Mouse (Mus musculus): ENCODE measurements around the gene Parp3. TPM values are rescaled to one million over a fixed set of nuclear protein-coding genes. Genes with fewer than 3 reads are reported as not detected.
A peak's percentile ranks its signal among the peaks of the same experiment; 100 is the strongest.
"Not testable (repeated sequence)": the region's sequence is repeated elsewhere in the genome, so short reads cannot be mapped to it uniquely, and the experiment has no call there.

Parp3 gene
- 0.86 and 3.6 TPM in 2 replicates for polyA plus RNA-seq (2015; fragmentation: Nextera tagmentation; extraction: Ambion mirVana)

- peaks cover 44% of the 10 kb centered on the region for H3K4me1 ChIP-seq
- ATAC-seq (ENCODE audit: low FRiP score), result peak; percentile 97
- H3K27ac ChIP-seq (replicated peaks), result peak within 1 kb of the TSS; percentile 43
- H3K9me3 ChIP-seq (replicated peaks), result no peaks in the 10 kb centered on the region
- peak within 1 kb of the TSS; percentile 89 for H3K4me3 ChIP-seq (replicated peaks)
- H3K4me2 ChIP-seq, result peak within 1 kb of the TSS; percentile 96
- no peaks in the 10 kb centered on the region for H3K27me3 ChIP-seq (replicated peaks)
- H3K9ac ChIP-seq (replicated peaks), result peak within 1 kb of the TSS; percentile 62
- H3K36me3 ChIP-seq, result peaks cover 16% of the 10 kb centered on the region
- under 1% methylated on average over 41 of the region's 41 CpGs for WGBS
Measured at GRCm38 (mm10) chr9:106476924-106477484, at the start of gene Parp3. TSS of gene Parp3 (minus strand) at chr9:106476949.

GRCm38 (mm10) chr9:106519909-106520308 is 43.2 kb upstream of the Parp3 start:
- WGBS, result 75% methylated on average over 8 of the region's 8 CpGs
- no peaks in the 10 kb centered on the region for H3K4me1 ChIP-seq
- H3K27me3 ChIP-seq (replicated peaks), result no peaks in the 10 kb centered on the region
- no peaks in the 10 kb centered on the region for H3K9me3 ChIP-seq (replicated peaks)
- ATAC-seq (ENCODE audit: low FRiP score), result no peak
- no peaks in the 10 kb centered on the region for H3K36me3 ChIP-seq
- H3K27ac ChIP-seq (replicated peaks), result no peak overlapping the region
- H3K4me3 ChIP-seq (replicated peaks), result no peak overlapping the region
- H3K9ac ChIP-seq (replicated peaks), result no peak overlapping the region
- no peak overlapping the region for H3K4me2 ChIP-seq

DNA sequence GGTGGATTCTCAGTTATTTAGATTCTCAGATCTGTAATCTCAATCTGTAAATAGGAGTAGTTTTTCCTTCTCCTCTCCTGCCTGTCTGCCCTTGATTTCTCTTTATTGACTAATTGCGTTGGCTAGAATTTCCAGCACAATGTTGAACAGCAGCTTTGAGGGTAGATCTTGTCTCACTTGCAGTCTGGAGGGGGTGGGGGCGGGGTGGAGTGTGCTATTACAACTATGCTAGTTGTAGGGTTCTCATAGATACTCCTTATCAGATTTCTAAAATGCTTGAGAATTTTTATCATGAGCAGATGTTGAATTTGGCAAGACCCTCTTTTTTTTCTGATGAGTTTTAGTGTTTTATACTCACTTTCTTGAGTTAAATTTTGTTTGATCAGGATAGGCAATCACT is 42.7 kb upstream of the Parp3 start:
- no peaks in the 10 kb centered on the region for H3K36me3 ChIP-seq
- H3K27ac ChIP-seq (replicated peaks), result no peak overlapping the region
- H3K4me2 ChIP-seq, result no peak overlapping the region
- H3K4me3 ChIP-seq (replicated peaks), result no peak overlapping the region
- no peaks in the 10 kb centered on the region for H3K4me1 ChIP-seq
- WGBS, result 75% methylated on average over 2 of the region's 2 CpGs
- no peaks in the 10 kb centered on the region for H3K9me3 ChIP-seq (replicated peaks)
- H3K27me3 ChIP-seq (replicated peaks), result no peaks in the 10 kb centered on the region
- ATAC-seq (ENCODE audit: low FRiP score), result no peak
- no peak overlapping the region for H3K9ac ChIP-seq (replicated peaks)

DNA sequence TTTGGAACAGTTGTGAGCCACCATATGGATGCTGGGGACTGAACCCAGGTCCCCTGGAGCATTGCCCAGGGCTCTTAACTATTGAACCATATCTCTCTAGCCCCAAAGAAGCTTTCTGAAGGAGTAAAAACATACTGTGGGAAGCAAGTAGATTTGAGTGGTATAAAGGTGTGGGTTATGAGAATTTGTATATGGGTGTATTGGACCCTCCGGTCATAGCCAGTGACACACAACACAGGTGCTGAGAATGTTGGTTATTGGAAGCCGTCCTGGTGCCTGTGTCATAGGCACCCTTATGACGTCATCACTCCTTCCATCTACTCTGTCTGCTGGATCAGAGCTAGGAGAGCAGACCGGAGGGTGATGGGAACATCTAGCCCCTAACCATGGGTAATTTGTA is 37.5 kb upstream of the Parp3 start, which contains the start of gene Iqcf5:
Iqcf5 (plus strand) TSS at position 301 of the 400 bp plus-strand sequence.
- no peak within 1 kb of the TSS for H3K27ac ChIP-seq (replicated peaks)
- ATAC-seq (ENCODE audit: low FRiP score), result no peak
- no peaks in the 10 kb centered on the region for H3K9me3 ChIP-seq (replicated peaks)
- no peaks in the 10 kb centered on the region for H3K27me3 ChIP-seq (replicated peaks)
- no peak within 1 kb of the TSS for H3K4me3 ChIP-seq (replicated peaks)
- no peaks in the 10 kb centered on the region for H3K36me3 ChIP-seq
- no peak within 1 kb of the TSS for H3K4me2 ChIP-seq
- H3K9ac ChIP-seq (replicated peaks), result no peak within 1 kb of the TSS
- 88% methylated on average over 4 of the region's 4 CpGs for WGBS
- H3K4me1 ChIP-seq, result no peaks in the 10 kb centered on the region

DNA sequence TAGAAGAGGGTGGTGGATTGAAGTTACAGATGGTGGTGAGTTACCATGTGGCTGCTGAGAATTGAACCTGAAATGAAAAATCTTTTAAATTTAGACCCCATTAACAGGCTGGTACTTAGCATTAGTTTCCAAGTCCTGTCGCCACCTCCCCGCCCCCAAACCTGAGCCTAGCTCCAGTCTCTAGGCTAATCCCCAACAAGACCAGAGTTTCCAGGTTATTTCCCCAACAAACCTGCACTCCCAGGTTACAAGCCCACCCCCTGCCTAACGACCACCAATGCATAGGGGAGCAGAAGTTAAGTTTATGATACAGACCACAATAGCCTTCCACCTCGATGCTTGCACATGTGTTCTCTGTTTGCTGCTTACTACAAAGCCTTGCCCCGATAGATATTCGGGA is 36.8 kb upstream of the Parp3 start:
- no peaks in the 10 kb centered on the region for H3K9me3 ChIP-seq (replicated peaks)
- H3K9ac ChIP-seq (replicated peaks), result no peak overlapping the region
- no peaks in the 10 kb centered on the region for H3K36me3 ChIP-seq
- no peak overlapping the region for H3K4me3 ChIP-seq (replicated peaks)
- WGBS, result 73% methylated on average over 6 of the region's 6 CpGs
- H3K27ac ChIP-seq (replicated peaks), result no peak overlapping the region
- H3K4me1 ChIP-seq, result no peaks in the 10 kb centered on the region
- ATAC-seq (ENCODE audit: low FRiP score), result no peak
- H3K27me3 ChIP-seq (replicated peaks), result no peaks in the 10 kb centered on the region
- H3K4me2 ChIP-seq, result no peak overlapping the region

- Histone ChIP-seq H3K4me3 (replicated peaks) (no peak overlapping the region), H3K9me3 (replicated peaks) (no peaks in the 10 kb centered on the region), H3K36me3 (no peaks in the 10 kb centered on the region), H3K9ac (replicated peaks) (no peak overlapping the region), H3K4me2 (no peak overlapping the region), H3K27me3 (replicated peaks) (no peaks in the 10 kb centered on the region), H3K27ac (replicated peaks) (no peak overlapping the region), H3K4me1 (no peaks in the 10 kb centered on the region)
- no peak for ATAC-seq (ENCODE audit: low FRiP score)
- 55% methylated on average over 13 of the region's 13 CpGs for WGBS
Measured at GRCm38 (mm10) chr9:106512729-106513450, 36.1 kb upstream of the Parp3 start.

- Histone ChIP-seq H3K4me3 (replicated peaks) (no peak overlapping the region), H3K9me3 (replicated peaks) (no peaks in the 10 kb centered on the region), H3K27ac (replicated peaks) (no peak overlapping the region), H3K4me1 (no peaks in the 10 kb centered on the region), H3K4me2 (no peak overlapping the region), H3K9ac (replicated peaks) (no peak overlapping the region), H3K36me3 (no peaks in the 10 kb centered on the region), H3K27me3 (replicated peaks) (no peaks in the 10 kb centered on the region)
- 90% methylated on average over 10 of the region's 10 CpGs for WGBS
- ATAC-seq (ENCODE audit: low FRiP score), result no peak
Measured at GRCm38 (mm10) chr9:106509356-106509755, 32.6 kb upstream of the Parp3 start.

GRCm38 (mm10) chr9:106504246-106504645 is 27.5 kb upstream of the Parp3 start:
- Histone ChIP-seq H3K9me3 (replicated peaks) (no peaks in the 10 kb centered on the region), H3K27ac (replicated peaks) (no peak overlapping the region), H3K4me1 (no peaks in the 10 kb centered on the region), H3K4me3 (replicated peaks) (no peak overlapping the region), H3K9ac (replicated peaks) (no peak overlapping the region), H3K36me3 (no peaks in the 10 kb centered on the region), H3K27me3 (replicated peaks) (no peaks in the 10 kb centered on the region), H3K4me2 (no peak overlapping the region)
- 75% methylated on average over 6 of the region's 6 CpGs for WGBS
- ATAC-seq (ENCODE audit: low FRiP score), result no peak

DNA sequence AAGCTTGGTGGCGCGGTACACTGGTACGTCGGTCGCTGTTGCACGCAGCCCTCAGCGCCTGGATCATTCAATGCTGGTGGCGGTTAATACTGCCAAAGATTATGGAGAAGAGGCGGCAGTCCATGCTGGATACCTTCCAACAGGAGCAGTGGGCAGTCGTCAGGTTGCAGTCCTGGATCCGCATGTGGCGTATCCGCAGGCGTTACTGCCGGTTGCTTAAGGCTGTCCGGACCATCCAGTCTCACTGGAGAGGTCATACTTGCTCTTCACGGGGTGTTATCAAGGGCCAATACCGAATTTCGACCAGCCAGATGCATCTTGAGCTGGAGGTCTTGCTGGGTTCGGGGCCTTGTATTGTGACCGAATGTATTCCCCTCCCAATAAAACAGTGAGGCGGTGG is 25.1 kb upstream of the Parp3 start:
- ATAC-seq (ENCODE audit: low FRiP score), result no peak
- Histone ChIP-seq H3K4me2 (no peak overlapping the region), H3K27me3 (replicated peaks) (no peaks in the 10 kb centered on the region), H3K9ac (replicated peaks) (no peak overlapping the region), H3K36me3 (no peaks in the 10 kb centered on the region), H3K9me3 (replicated peaks) (no peaks in the 10 kb centered on the region), H3K4me1 (no peaks in the 10 kb centered on the region), H3K27ac (replicated peaks) (no peak overlapping the region), H3K4me3 (replicated peaks) (no peak overlapping the region)
- 90% methylated on average over 22 of the region's 22 CpGs for WGBS

DNA sequence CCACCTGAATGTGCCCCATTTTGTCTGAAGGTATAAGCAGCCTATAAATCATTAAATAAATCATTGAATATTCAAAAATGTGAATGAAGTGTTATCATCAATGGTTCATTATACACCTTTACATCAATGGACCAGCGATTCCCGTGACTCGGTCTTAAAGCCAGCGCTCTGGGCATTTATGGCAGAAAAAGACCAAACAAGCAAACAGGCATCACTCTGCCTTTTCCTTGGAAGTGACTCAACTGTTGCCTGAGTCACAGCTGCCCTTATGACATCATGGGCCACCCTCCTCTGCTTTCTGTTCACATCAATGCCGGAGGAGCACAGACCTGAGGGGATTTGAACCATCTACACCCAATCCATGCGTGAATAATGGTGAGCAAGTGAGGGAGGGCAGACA is 22.9 kb upstream of the Parp3 start, which contains the start of gene Iqcf1:
Iqcf1 (plus strand) TSS at position 301 of the 400 bp plus-strand sequence.
- Histone ChIP-seq H3K4me1 (no peaks in the 10 kb centered on the region), H3K27ac (replicated peaks) (no peak within 1 kb of the TSS), H3K27me3 (replicated peaks) (no peaks in the 10 kb centered on the region), H3K36me3 (no peaks in the 10 kb centered on the region), H3K9ac (replicated peaks) (no peak within 1 kb of the TSS), H3K4me3 (replicated peaks) (no peak within 1 kb of the TSS), H3K9me3 (replicated peaks) (no peaks in the 10 kb centered on the region), H3K4me2 (no peak within 1 kb of the TSS)
- WGBS, result 94% methylated on average over 6 of the region's 6 CpGs
- ATAC-seq (ENCODE audit: low FRiP score), result no peak

DNA sequence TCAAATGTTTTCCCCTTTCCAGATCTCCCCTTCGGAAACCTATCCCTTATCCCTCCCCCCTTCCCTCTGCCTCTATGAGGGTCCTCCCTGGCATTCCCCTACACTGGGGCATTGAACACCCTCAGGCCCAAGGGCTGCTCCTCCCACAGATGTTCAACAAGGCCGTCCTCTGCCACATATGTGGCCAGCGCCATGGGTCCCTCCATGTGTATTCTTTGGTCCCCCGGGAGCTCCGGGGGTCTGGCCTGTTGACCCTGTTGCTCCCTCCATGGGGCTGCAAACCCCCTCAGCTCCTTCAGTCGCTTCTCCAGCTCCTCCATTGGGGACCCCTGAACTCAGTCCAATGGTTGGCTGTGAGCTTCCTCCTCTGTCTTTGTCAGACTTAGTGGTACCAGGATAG is 10.9 kb upstream of the Parp3 start:
- not testable (repeated sequence) for H3K4me2 ChIP-seq

GRCm38 (mm10) chr9:106485076-106485475 is 8.3 kb upstream of the Parp3 start:
- ATAC-seq (ENCODE audit: low FRiP score), result no peak
- Histone ChIP-seq H3K4me1 (no peaks in the 10 kb centered on the region), H3K9ac (replicated peaks) (no peak overlapping the region), H3K4me2 (no peak overlapping the region), H3K4me3 (replicated peaks) (no peak overlapping the region), H3K9me3 (replicated peaks) (no peaks in the 10 kb centered on the region), H3K27ac (replicated peaks) (no peak overlapping the region), H3K36me3 (peaks cover 57% of the 10 kb centered on the region), H3K27me3 (replicated peaks) (no peaks in the 10 kb centered on the region)
- 83% methylated on average over 10 of the region's 10 CpGs for WGBS

More for the DNA sequence above, 10.9 kb upstream of the Parp3 start:
- H3K4me3 ChIP-seq (replicated peaks); H3K4me1 ChIP-seq; ATAC-seq (ENCODE audit: low FRiP score); H3K27ac ChIP-seq (replicated peaks); H3K9me3 ChIP-seq (replicated peaks); H3K9ac ChIP-seq (replicated peaks); H3K27me3 ChIP-seq (replicated peaks): not testable (repeated sequence)
- WGBS, result 90% methylated on average over 6 of the region's 6 CpGs
- peaks cover 39% of the 10 kb centered on the region for H3K36me3 ChIP-seq

All from neural tube, embryonic 15.5 days (tissue).